Mouse (Mus musculus) cerebellum, adult 2 months (tissue): ENCODE results near the gene Zfp277.

Experiments used
- CTCF ChIP-seq: fragments of 200-500 bp; IDR thresholded peaks from 2 replicates; pipeline ENCODE4 v1.5.1; 2011; ENCODE audit warnings: low read depth, mild to moderate bottlenecking, control low read depth, low read length, moderate library complexity, borderline replicate concordance; ENCODE audit not compliant: insufficient read depth
- POLR2A ChIP-seq: fragments of 200-500 bp; IDR thresholded peaks from 2 replicates; pipeline ENCODE4 v1.6.1; 2011; ENCODE audit warnings: low read length, control low read depth, borderline replicate concordance; ENCODE audit not compliant: insufficient read depth

GRCm38 (mm10) chr12:40351879-40352278 is 93.8 kb downstream of the Zfp277 start:
- TF ChIP-seq CTCF (no peak), POLR2A (no peak)
